Mouse (Mus musculus): ENCODE measurements at regions not wholly inside any gene's neighbourhood (a gene's known extent, or its start where the extent isn't known, plus 50 kb on each side); places are given as distances from the start of the nearest gene placed in this dataset.

DNA sequence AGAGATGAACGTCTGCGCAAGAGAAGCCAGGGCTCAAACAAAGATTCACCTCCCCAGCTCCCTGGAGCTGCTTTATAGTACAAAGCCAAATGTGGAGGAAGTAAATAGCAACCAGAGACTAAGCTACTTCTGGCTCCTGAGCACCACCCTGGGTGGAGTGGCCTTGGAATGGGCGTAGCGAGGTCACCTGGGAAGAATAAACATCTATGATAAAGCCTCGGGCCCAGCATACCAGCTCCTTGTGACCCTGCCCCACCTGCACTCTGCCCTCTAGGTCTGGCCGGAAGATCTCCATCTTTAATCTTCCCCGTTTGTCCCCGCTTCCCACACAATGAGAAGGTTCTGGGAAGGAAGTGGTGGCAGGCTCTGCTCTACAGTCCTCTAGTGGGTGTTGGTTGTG lies 61.0 kb upstream of the Ptpn3 start:
- intact Hi-C loops (cut with DNase I), result no loop called here
- DNase-seq, result no peak

DNA sequence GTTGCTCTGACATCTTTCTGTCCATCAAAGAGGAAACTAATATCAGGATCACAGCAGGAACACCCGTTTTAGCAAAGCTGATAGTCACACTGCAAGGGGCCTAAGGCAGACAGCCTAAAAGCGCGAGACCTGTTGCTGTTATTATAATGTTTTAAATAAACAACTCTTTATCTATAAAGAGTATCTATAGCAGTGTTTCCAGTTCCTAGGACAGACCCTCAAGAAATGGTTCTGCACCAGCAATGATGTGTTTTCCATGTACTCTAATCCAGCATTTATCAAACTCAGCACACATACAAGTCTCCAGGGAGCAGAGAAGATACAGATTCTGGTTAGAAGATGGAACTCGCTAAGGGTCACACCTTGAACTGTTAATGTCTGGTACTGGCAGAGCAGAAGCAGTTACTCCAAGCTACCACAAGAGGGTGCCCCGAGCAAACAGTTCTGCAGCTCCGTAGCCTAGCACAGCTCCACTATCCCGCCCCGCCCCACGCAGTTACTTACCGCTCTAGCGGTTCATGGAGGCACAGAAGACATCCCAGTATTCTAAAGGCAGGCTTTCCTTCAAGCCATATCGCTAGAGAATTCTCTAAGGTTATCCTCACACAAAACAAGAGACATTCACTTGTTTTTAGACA lies 64.2 kb upstream of the Palm2 start:
- intact Hi-C loops (cut with DNase I), result no loop called here
- peak; percentile 88 for DNase-seq

- DNase-seq, result no peak
- intact Hi-C loops (cut with DNase I), result no loop called here
Measured at GRCm38 (mm10) chr4:57377872-57378271, 56.2 kb upstream of the Palm2 start.

DNA sequence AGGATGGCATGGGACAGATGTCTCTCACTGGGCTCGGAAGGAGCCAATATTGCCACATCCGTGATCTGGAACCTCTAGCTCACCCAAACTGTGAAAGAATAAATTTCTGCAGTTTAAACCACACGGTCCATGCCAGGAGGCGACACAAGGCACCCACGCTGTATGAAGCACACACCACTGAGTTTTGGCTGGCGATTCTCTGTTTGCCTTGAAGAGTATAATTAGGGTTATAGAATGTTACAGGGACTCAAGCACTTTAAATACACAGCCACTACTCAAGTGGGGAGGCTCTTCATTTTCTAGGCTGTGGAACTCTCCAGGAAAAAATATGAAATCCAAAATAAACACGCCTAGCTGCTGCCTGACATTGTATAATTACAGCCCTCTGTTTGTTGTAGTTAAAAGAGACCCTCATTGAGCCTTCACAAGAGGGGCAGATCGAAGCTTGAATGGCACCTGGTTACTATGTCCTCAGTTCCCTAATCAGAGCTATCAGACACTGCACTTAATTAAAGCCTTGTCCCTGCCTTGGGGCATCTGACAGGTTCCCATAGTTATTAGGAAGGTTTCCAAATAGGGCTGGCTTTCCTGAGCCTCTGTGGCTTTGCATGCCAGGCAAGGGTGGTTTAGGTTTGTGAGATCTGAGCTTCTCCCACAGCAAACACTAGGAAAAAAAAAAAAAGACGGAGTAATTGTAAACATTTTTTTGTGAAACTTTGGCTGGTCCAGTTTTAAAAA lies 53.8 kb upstream of the Palm2 start:
- DNase-seq, result no peak
- intact Hi-C loops (cut with DNase I), result no loop called here

GRCm38 (mm10) chr4:57381306-57381705 lies 52.7 kb upstream of the Palm2 start:
- intact Hi-C loops (cut with DNase I), result no loop called here
- DNase-seq, result peak; percentile 36
